Mouse (Mus musculus): ENCODE measurements around the gene Zbtb34. TPM values are rescaled to one million over a fixed set of nuclear protein-coding genes. Genes with fewer than 3 reads are reported as not detected.
A peak's percentile ranks its signal among the peaks of the same experiment; 100 is the strongest.

Zbtb34 gene
- total and polyA plus RNA-seq, 3 experiments, result 7.7 to 57.9 (median 12.0) TPM

GRCm38 (mm10) chr2:33455350-33455749 lies 24.2 kb upstream of the Zbtb34 start:
- DNase-seq (ENCODE audit: low spot score) (no peak), ATAC-seq (ENCODE audit: extremely low read depth, insufficient number of reproducible peaks, low FRiP score, poor library complexity, severe bottlenecking) (no peak)
- Histone ChIP-seq H3K27me3 (ENCODE audit: insufficient read depth, low read length) (no peaks in the 10 kb centered on the region), H3K4me1 (ENCODE audit: insufficient read depth, low read depth, low read length) (peaks cover 20% of the 10 kb centered on the region), H3K36me3 (replicated peaks) (peaks cover 94% of the 10 kb centered on the region), H3K4me3 (ENCODE audit: low read depth, low read length) (no peak overlapping the region), H3K9me3 (replicated peaks) (no peaks in the 10 kb centered on the region)
- no peak for TF ChIP-seq POLR2AphosphoS5 (IDR thresholded peaks at IDR 0.05; ENCODE audit: insufficient replicate concordance, low read depth, low read length)
- no peak for TF ChIP-seq GATA1 (IDR thresholded peaks at IDR 0.05; ENCODE audit: borderline replicate concordance, low read length)

GRCm38 (mm10) chr2:33454816-33455215 lies 23.7 kb upstream of the Zbtb34 start:
- TF ChIP-seq TAL1 (conservative IDR thresholded peaks at IDR 0.05; ENCODE audit: low read depth, low read length) (no peak), GATA2 (IDR thresholded peaks at IDR 0.05; ENCODE audit: borderline replicate concordance, low read depth, low read length) (no peak), GATA1 (IDR thresholded peaks at IDR 0.05; ENCODE audit: borderline replicate concordance, low read length) (no peak), POLR2AphosphoS5 (IDR thresholded peaks at IDR 0.05; ENCODE audit: insufficient replicate concordance, low read depth, low read length) (no peak), CTCF (IDR thresholded peaks at IDR 0.05; ENCODE audit: low read depth, low read length) (no peak)
- no peaks in the 10 kb centered on the region for H3K27me3 ChIP-seq (ENCODE audit: insufficient read depth, low read length)
- H3K36me3 ChIP-seq (replicated peaks), result peaks cover 93% of the 10 kb centered on the region
- DNase-seq (ENCODE audit: low spot score) (no peak), ATAC-seq (ENCODE audit: extremely low read depth, insufficient number of reproducible peaks, low FRiP score, poor library complexity, severe bottlenecking) (no peak)
- peaks cover 20% of the 10 kb centered on the region for H3K4me1 ChIP-seq (ENCODE audit: insufficient read depth, low read depth, low read length)
- H3K4me3 ChIP-seq (ENCODE audit: low read depth, low read length), result no peak overlapping the region
- H3K9me3 ChIP-seq (replicated peaks), result no peaks in the 10 kb centered on the region

GRCm38 (mm10) chr2:33453476-33453875 lies 22.4 kb upstream of the Zbtb34 start:
- Histone ChIP-seq H3K36me3 (replicated peaks) (peaks cover 95% of the 10 kb centered on the region), H3K9me3 (replicated peaks) (no peaks in the 10 kb centered on the region), H3K4me3 (ENCODE audit: low read depth, low read length) (no peak overlapping the region), H3K4me1 (ENCODE audit: insufficient read depth, low read depth, low read length) (peaks cover 20% of the 10 kb centered on the region), H3K27me3 (ENCODE audit: insufficient read depth, low read length) (no peaks in the 10 kb centered on the region)
- TF ChIP-seq TAL1 (conservative IDR thresholded peaks at IDR 0.05; ENCODE audit: low read depth, low read length) (no peak), POLR2AphosphoS5 (IDR thresholded peaks at IDR 0.05; ENCODE audit: insufficient replicate concordance, low read depth, low read length) (no peak), GATA1 (IDR thresholded peaks at IDR 0.05; ENCODE audit: borderline replicate concordance, low read length) (no peak), CTCF (IDR thresholded peaks at IDR 0.05; ENCODE audit: low read depth, low read length) (no peak), GATA2 (IDR thresholded peaks at IDR 0.05; ENCODE audit: borderline replicate concordance, low read depth, low read length) (no peak)
- DNase-seq (ENCODE audit: low spot score) (no peak), ATAC-seq (ENCODE audit: extremely low read depth, insufficient number of reproducible peaks, low FRiP score, poor library complexity, severe bottlenecking) (no peak)

GRCm38 (mm10) chr2:33452721-33453120 lies 21.6 kb upstream of the Zbtb34 start:
- H3K4me1 ChIP-seq (ENCODE audit: insufficient read depth, low read depth, low read length), result peaks cover 20% of the 10 kb centered on the region
- H3K36me3 ChIP-seq (replicated peaks), result peaks cover 95% of the 10 kb centered on the region
- no peak for ATAC-seq (ENCODE audit: extremely low read depth, insufficient number of reproducible peaks, low FRiP score, poor library complexity, severe bottlenecking)

GRCm38 (mm10) chr2:33452140-33452539 lies 21.0 kb upstream of the Zbtb34 start:
- TF ChIP-seq GATA2 (IDR thresholded peaks at IDR 0.05; ENCODE audit: borderline replicate concordance, low read depth, low read length) (no peak), POLR2AphosphoS5 (IDR thresholded peaks at IDR 0.05; ENCODE audit: insufficient replicate concordance, low read depth, low read length) (no peak), CTCF (IDR thresholded peaks at IDR 0.05; ENCODE audit: low read depth, low read length) (no peak)
- peaks cover 20% of the 10 kb centered on the region for H3K4me1 ChIP-seq (ENCODE audit: insufficient read depth, low read depth, low read length)
- H3K27me3 ChIP-seq (ENCODE audit: insufficient read depth, low read length), result no peaks in the 10 kb centered on the region
- DNase-seq (ENCODE audit: low spot score) (peak; percentile 15), ATAC-seq (ENCODE audit: extremely low read depth, insufficient number of reproducible peaks, low FRiP score, poor library complexity, severe bottlenecking) (peak; percentile 54)
- no peaks in the 10 kb centered on the region for H3K9me3 ChIP-seq (replicated peaks)
- H3K4me3 ChIP-seq (ENCODE audit: low read depth, low read length), result no peak overlapping the region
- H3K36me3 ChIP-seq (replicated peaks), result peaks cover 95% of the 10 kb centered on the region

More at GRCm38 (mm10) chr2:33452721-33453120, 21.6 kb upstream of the Zbtb34 start:
- Histone ChIP-seq H3K27me3 (ENCODE audit: insufficient read depth, low read length) (no peaks in the 10 kb centered on the region), H3K9me3 (replicated peaks) (no peaks in the 10 kb centered on the region), H3K4me3 (ENCODE audit: low read depth, low read length) (no peak overlapping the region)
- no peak for TF ChIP-seq POLR2AphosphoS5 (IDR thresholded peaks at IDR 0.05; ENCODE audit: insufficient replicate concordance, low read depth, low read length)
- no peak for TF ChIP-seq CTCF (IDR thresholded peaks at IDR 0.05; ENCODE audit: low read depth, low read length)
- no peak for TF ChIP-seq GATA1 (IDR thresholded peaks at IDR 0.05; ENCODE audit: borderline replicate concordance, low read length)
- DNase-seq (ENCODE audit: low spot score), result no peak

GRCm38 (mm10) chr2:33451038-33451978 lies 20.2 kb upstream of the Zbtb34 start:
- DNase-seq (ENCODE audit: low spot score) (no peak), ATAC-seq (ENCODE audit: extremely low read depth, insufficient number of reproducible peaks, low FRiP score, poor library complexity, severe bottlenecking) (no peak)
- TF ChIP-seq GATA1 (IDR thresholded peaks at IDR 0.05; ENCODE audit: borderline replicate concordance, low read length), result no peak
- no peak for TF ChIP-seq GATA2 (IDR thresholded peaks at IDR 0.05; ENCODE audit: borderline replicate concordance, low read depth, low read length)
- no peak for TF ChIP-seq TAL1 (conservative IDR thresholded peaks at IDR 0.05; ENCODE audit: low read depth, low read length)
- no peak for TF ChIP-seq CTCF (IDR thresholded peaks at IDR 0.05; ENCODE audit: low read depth, low read length)
- TF ChIP-seq POLR2AphosphoS5 (IDR thresholded peaks at IDR 0.05; ENCODE audit: insufficient replicate concordance, low read depth, low read length), result no peak
- no peaks in the 10 kb centered on the region for H3K27me3 ChIP-seq (ENCODE audit: insufficient read depth, low read length)
- peaks cover 20% of the 10 kb centered on the region for H3K4me1 ChIP-seq (ENCODE audit: insufficient read depth, low read depth, low read length)
- H3K36me3 ChIP-seq (replicated peaks), result peaks cover 96% of the 10 kb centered on the region
- H3K9me3 ChIP-seq (replicated peaks), result no peaks in the 10 kb centered on the region
- H3K4me3 ChIP-seq (ENCODE audit: low read depth, low read length), result no peak overlapping the region

All from G1E (cell line).